Mouse (Mus musculus): ENCODE results near the gene Dnm2.
A peak's percentile ranks its signal among the peaks of the same experiment; 100 is the strongest.

The Dnm2 gene

GRCm38 (mm10) chr9:21432066-21432465 lies 7.4 kb downstream of the Dnm2 start:
- DNase-seq = no peak

- DNase-seq = no peak
Observed at GRCm38 (mm10) chr9:21433766-21434165, 9.1 kb downstream of the Dnm2 start.

- DNase-seq = no peak
Observed at GRCm38 (mm10) chr9:21434410-21434809, 9.7 kb downstream of the Dnm2 start.

DNA sequence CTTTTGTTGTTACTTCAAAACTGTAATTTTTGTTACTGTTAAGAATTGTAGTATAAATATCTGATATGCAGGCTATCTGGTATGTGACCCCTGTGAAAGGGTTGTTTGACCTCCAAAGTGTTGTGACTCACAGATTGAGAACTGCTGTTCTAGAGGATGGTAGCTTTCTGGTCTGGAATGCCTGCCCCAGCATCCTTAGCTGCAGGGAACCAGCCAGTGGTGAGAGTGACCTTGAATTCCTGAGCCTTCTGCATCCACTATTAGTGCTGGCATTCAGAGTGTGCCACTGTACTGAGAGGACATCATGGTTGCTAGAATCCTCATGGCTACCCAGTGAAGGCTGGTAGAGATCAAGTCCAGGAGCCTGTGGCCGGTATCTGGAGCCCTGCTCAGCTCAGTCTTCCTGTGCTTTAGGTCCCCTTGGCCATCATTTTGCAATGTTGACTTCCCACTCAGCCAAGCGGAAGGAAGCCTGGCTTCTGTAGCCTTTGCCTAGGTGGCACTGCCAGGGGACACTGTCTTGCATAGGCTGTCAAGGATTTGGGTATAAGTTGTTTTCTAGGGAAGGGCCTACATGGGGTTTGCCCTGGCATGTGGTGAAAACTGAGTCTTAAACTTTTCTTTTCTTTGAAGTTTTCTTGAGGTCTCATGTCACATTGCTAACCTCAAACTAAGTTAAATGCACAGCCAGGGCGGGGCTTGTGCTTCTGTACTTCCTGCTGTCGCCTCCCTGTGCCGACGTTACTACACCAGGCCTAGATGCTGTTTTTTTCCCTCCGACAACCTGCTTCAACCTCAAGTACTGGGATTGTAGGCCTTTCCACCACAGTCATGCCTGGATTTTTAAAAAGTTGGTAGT lies 11.3 kb downstream of the Dnm2 start:
- peak; percentile 83 for DNase-seq

GRCm38 (mm10) chr9:21437577-21437976 lies 12.9 kb downstream of the Dnm2 start:
- DNase-seq = no peak

GRCm38 (mm10) chr9:21438219-21438618 lies 13.5 kb downstream of the Dnm2 start:
- DNase-seq = no peak

DNA sequence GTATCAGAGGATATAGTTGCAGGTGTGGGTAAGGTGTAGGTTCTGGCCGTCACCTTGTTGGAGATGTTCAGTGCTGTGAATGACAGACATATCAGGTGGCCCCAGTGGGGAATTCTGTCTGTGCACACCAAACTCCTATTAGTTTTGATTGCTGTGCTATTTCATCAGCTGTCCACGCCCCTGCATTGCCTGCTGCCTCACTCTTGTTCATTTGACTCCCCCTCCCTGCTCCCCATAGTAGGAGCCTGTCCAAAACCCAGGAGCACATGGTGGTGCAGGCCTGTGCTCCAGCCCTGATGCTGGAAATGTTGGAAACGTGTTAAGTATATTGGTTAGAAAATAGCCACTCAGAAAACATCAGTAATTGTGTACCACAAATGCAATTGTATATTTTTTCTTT lies 14.7 kb downstream of the Dnm2 start:
- no peak for DNase-seq

GRCm38 (mm10) chr9:21439914-21440313 lies 15.2 kb downstream of the Dnm2 start:
- DNase-seq = no peak

- DNase-seq = no peak
Observed at GRCm38 (mm10) chr9:21440387-21440786, 15.7 kb downstream of the Dnm2 start.

DNA sequence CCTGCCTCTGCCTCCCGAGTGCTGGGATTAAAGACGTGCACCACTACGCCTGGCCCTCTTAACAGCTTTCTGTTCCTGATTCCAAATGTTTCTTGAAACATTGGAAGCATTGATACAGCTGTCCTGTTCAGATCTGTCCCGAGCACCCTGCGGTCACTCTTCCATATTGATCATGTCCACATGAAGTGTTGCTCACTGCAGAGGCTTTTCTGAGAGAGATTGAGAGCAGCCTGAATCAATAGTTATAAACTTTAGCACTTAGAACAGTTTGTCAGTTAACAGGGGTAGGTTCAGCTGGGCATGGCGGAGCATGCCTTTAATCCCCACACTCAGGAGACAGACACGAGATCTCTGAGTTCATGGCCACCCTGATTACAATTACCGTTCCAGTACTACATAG lies 19.1 kb downstream of the Dnm2 start:
- DNase-seq = no peak

- DNase-seq = no peak
Observed at GRCm38 (mm10) chr9:21444574-21444973, 19.9 kb downstream of the Dnm2 start.

DNA sequence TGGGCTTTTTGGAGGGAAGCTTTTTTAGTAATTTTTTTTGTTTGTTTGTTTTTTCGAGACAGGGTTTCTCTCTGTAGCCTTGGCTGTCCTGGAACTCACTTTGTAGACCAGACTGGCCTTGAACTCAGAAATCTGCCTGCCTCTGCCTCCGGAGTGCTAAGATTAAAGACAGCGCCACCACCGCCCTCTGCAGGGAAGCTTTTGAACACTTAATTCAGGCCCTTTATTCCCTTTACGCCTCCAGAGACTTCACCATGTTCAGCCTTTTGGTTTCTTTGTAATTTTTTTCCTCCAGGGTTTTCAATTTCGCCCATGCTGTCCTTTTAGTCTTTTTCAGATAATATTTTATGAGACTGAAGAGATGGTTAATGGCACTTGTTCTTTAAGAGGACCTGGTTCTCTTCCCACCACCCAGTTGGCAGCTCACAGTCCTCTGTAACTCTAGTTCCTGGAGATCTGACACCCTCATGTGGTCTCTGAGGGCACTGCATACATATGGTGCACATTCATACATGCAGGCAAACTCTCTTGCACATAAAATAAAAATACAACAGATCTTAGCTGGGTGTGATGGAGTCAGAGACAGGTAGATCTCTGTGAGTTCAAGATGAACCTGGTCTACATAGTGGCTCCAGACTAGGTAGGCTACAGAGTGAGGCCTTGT lies 20.5 kb downstream of the Dnm2 start:
- no peak for DNase-seq

- DNase-seq = no peak
Observed at GRCm38 (mm10) chr9:21447778-21448177, 23.1 kb downstream of the Dnm2 start.

- peak; percentile 47 for DNase-seq
Observed at GRCm38 (mm10) chr9:21449710-21450109, 25.0 kb downstream of the Dnm2 start.

- no peak for DNase-seq
Observed at GRCm38 (mm10) chr9:21450270-21450669, 25.6 kb downstream of the Dnm2 start.

- DNase-seq = no peak
Observed at GRCm38 (mm10) chr9:21451391-21451790, 26.7 kb downstream of the Dnm2 start.

DNA sequence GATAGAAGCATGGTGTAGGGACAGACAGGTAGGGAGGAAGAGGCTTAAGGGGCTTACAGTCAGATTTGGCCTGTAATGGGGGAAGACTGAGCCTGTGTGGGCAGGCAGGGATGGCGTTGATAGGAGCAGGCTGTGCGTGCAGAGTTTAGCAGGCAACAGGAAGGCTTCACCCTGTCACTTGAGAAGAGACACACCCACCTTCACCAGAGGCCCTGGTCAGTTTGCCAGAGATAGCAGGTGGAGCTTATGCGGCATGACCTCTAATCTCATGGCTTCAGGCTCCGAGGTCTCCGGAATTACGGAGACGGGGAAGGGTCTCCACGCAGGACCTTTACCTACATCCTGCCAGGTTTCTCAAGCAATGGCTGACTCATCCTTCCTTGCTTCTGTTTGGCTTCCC lies 27.2 kb downstream of the Dnm2 start:
- no peak for DNase-seq

DNA sequence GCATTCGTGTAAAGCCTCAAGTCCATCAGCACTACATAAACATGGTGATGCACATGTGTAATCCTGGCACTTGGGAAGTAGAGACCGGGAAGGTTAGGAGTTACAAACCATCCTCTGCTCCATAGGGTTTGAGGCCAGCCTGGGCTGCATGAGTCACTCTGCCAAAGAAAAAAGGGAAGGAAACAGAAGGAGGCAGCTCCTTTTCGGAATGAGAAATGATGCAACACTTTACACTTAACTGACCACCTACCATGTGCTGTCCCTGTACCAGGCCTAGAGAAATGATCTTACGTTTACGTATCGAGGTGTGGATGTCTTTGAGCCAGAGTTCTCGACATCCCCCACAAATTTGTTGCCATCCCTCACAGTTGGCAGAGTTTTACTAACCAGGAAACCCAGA lies 28.3 kb downstream of the Dnm2 start:
- no peak for DNase-seq

- DNase-seq = no peak
Observed at GRCm38 (mm10) chr9:21453459-21453858, 28.8 kb downstream of the Dnm2 start.

- no peak for DNase-seq
Observed at GRCm38 (mm10) chr9:21454556-21454955, 29.8 kb downstream of the Dnm2 start.

DNA sequence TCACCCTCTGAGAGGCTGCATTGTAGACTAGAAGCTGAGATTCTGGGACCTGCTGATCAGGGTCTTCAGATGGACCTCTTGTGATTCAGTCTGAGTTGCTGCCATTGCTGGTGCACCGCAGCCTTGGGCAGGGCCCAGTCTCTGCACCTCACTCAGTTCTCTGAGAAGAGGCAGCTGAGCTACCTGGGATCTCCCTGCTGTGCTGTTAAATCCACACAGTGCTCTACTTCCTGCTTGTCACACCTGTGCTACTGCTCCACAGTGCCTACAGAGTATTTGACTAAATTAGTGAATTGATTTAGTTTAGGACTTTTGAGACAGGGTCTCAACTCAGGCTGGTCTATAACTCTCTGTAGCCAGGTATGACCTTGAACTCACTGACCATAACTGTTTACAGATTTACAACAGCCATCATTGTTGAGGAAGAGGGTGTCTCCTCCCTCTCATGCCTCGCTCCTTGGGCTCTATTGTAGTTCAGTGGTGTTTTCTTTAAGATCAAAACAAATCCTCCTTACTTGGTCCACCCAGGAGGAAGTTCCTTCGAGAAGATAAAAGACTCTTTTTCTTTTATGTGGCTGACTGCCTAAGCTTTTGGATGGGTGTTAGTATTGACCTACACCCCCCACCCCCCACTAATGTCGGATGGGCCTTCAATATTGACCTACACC lies 30.5 kb downstream of the Dnm2 start:
- no peak for DNase-seq

DNA sequence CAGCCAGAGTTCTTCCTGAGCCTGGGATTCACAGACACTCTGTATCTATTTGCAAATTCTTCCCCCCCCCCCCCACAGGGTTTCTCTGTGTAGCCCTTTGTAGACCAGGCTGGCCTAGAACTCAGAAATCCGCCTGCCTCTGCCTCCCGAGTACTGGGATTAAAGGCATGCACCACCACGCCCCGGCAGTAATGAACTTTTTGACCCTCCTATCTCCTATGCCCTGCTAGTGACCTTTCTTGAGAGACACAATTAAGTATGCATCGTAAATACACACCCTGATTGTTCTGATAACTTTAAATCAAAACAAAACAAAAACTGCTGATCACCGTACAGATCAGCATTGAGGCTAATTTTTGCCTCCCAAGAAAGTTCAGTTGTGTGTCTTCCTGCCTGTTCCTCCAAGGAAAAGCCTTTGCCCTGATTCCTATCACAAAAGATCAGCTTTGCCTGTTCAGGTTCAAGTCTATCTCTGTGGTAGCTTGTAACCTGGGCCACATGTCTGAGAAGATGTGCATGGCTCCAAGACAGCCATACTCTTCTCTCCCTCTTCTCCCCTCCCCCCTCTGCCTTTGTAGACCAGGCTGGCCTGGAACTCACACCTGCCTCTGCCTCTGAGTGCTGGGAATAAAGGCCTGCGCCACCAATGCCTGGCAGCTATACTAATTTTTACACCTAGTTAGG lies 31.7 kb downstream of the Dnm2 start:
- DNase-seq = no peak

GRCm38 (mm10) chr9:21456930-21457634 lies 32.4 kb downstream of the Dnm2 start:
- no peak for DNase-seq
